ENCODE assay signal across 27 mouse cellular contexts in genomic region chr16:34601954-34602353, GRCm38 (mm10). TPM values are rescaled to one million over a fixed set of nuclear protein-coding genes. Genes with fewer than 3 reads are reported as not detected.
"Had no signal": no experiment of that assay in that cellular context is flagged by ENCODE, and none has a peak within 500 bp of the region (broad histone marks: within the 10 kb centered on the region; RNA-seq: fewer than 3 reads in every experiment).

No protein-coding gene starts in this region.

- H3K27ac ChIP-seq: kidney, embryonic 15.5 days; left cerebral cortex, adult 2 months; liver, embryonic 13.5 days had no signal

- H3K27me3 ChIP-seq: kidney, embryonic 15.5 days; liver, embryonic 13.5 days had no signal

- H3K9me3 ChIP-seq: kidney, embryonic 15.5 days; liver, embryonic 13.5 days had no signal

- H3K4me1 ChIP-seq: liver, embryonic 13.5 days; megakaryocyte, embryonic 14.5 days had no signal

- H3K4me3 ChIP-seq: kidney, embryonic 15.5 days; left cerebral cortex, adult 2 months; liver, embryonic 13.5 days; megakaryocyte, embryonic 14.5 days had no signal

- H3K36me3 ChIP-seq: kidney, embryonic 15.5 days; liver, embryonic 13.5 days had no signal

- DNase-seq: kidney, postnatal 10 days; kidney, postnatal 36 days; layer of hippocampus, postnatal 36 days; liver, embryonic 13.5 days; lung, adult 2 months; lung, postnatal 14 days; midbrain, embryonic 14.5 days; right cerebral cortex, postnatal 25 days; thymus, adult 18-20 months; thymus, postnatal 36 days had no signal

RNA-seq across cellular contexts. Expression of gene Ropn1, which starts 47.8 kb away (rescaled TPM):
- total RNA-seq: layer of hippocampus, postnatal 10 days; layer of hippocampus, postnatal 36 days; left cerebral cortex, adult 2 months; liver, adult 2 months; midbrain, postnatal 0 days had no signal
- polyA plus RNA-seq: kidney, embryonic 15.5 days; limb, embryonic 11.5 days; limb, embryonic 14.5 days; liver, adult 2 months; liver, embryonic 13.5 days; liver, embryonic 16.5 days; lung, adult 2 months; lung, embryonic 16.5 days; midbrain, embryonic 11.5 days; midbrain, embryonic 14.5 days; midbrain, postnatal 0 days; neural tube, embryonic 11.5 days; neural tube, embryonic 14.5 days; small intestine, adult 2 months; spleen, adult 2 months; stomach, embryonic 16.5 days; urinary bladder, adult 2 months had no signal
